ENCODE assay signal across 8 mouse cellular contexts in the genomic region with DNA sequence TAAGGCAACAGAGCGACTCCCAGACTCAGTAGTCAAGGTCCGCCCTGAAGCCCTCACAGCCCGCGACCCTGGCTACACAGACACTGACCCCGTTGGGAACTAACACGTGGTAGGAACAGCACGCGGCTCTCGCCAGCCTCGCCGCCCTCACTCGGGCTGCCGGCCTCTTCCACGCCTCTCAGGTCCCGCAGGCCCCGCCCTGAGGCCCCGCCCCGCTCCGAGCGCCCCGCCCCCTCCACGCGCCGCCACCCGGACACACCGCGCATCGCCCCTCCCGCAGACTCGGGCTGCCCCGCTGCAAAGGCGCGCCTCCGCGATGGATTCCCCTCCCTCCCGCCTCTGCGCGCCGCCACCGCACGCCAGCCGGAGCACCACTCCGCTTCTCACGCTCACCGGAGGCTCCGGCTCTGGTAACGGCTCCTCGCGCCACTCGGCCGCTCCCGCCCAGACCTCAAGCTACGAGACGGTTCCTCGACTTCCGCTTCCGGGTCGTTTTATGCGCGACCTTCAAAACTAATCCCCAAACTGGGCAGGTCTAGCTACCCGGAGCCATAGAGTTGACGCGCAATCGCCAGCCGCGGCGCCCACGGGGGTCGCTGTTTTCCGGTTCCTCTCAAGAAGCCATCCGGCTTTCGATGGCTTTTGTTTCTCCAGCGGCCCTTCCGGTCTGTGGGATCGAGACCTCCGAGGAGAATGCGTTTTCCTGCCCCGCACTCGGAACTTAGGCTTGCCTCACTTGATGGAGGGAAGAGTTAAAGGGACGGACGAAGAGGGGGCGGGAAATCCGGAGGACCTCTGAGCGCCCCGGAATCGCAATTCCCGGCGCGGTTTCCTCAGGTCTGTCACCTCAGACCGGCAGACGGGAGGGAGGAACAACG. TPM values are rescaled to one million over a fixed set of nuclear protein-coding genes. Genes with fewer than 3 reads are reported as not detected.
A peak's percentile ranks its signal among the peaks of the same experiment; 100 is the strongest.
DNase-seq lines count a peak whose midpoint lies in the region; ATAC-seq lines count a peak whose summit lies in the region.

Gene Eif1ad, plus strand, starts transcription at position 567 of the 878 bp plus-strand sequence.

- WGBS in intestine, embryonic 14.5 days = under 1% methylated on average over 70 of the region's 92 CpGs

- H3K4me2 ChIP-seq in intestine, embryonic 14.5 days (ENCODE audit: low read length) = peak within 1 kb of the TSS; percentile 69

- no peaks in the 10 kb centered on the region for H3K27me3 ChIP-seq in intestine, embryonic 14.5 days (replicated peaks; ENCODE audit: control insufficient read depth, insufficient read depth, low read length)

- no peaks in the 10 kb centered on the region for H3K9me3 ChIP-seq in intestine, embryonic 14.5 days (ENCODE audit: control insufficient read depth, low read length)

- intact Hi-C loops in left cerebral cortex, postnatal 14 days (cut with DNase I) = loop anchor here (1.0 kb wide), 1 partner anchor 22 kb away; the partner anchor contains the start of gene Sart1

- peak within 1 kb of the TSS; percentile 77 for H3K9ac ChIP-seq in intestine, embryonic 14.5 days (ENCODE audit: low read length)

- peak; percentile 96 for ATAC-seq in intestine, embryonic 14.5 days (replicated peaks; ENCODE audit: low FRiP score, low TSS enrichment, low read depth)

- peak within 1 kb of the TSS; percentile 96 for H3K27ac ChIP-seq in intestine, embryonic 14.5 days (ENCODE audit: low read depth)

- peak within 1 kb of the TSS; percentile 100 for H3K4me3 ChIP-seq in intestine, embryonic 14.5 days (ENCODE audit: low read depth, low read length)

- DNase-seq in adrenal gland, adult 18-20 months (ENCODE audit: low spot score in 2 of 2) = peak; percentile 87 to 90
- peak; percentile 99 for DNase-seq in embryo, embryonic 11 days
- peak; percentile 93 for DNase-seq in gastrocnemius, postnatal 25 days
- DNase-seq in intestine, embryonic 14.5 days (ENCODE audit: low spot score) = peak; percentile 99
- peak; percentile 95 to 96 for DNase-seq in left cerebral cortex, postnatal 14 days (ENCODE audit: low spot score in 2 of 2)
- peak; percentile 98 for DNase-seq in mesoderm, embryonic 11.5 days (ENCODE audit: low read depth, low spot score)
- peak; percentile 93 to 94 for DNase-seq in right cerebral cortex, postnatal 36 days (ENCODE audit: low spot score in 2 of 2)
- peak; percentile 97 for DNase-seq in yolk sac, embryonic 10.5 days (ENCODE audit: low spot score)

- H3K4me1 ChIP-seq in intestine, embryonic 14.5 days (replicated peaks; ENCODE audit: control insufficient read depth, insufficient read depth, low read length) = peaks cover 17% of the 10 kb centered on the region

- H3K36me3 ChIP-seq in intestine, embryonic 14.5 days (ENCODE audit: control insufficient read depth, insufficient read depth, low read length) = peaks cover 52% of the 10 kb centered on the region

RNA-seq across cellular contexts. Expression of gene Eif1ad, which starts in this region (rescaled TPM):
- total RNA-seq in adrenal gland, adult 18-20 months (2021) = 10 to 100 TPM; 24.4 to 24.5 TPM
- total RNA-seq in gastrocnemius, postnatal 25 days (2021) = 10 to 100 TPM; 12.7 to 13.4 TPM
- 55.4 and 59.7 TPM in 2 replicates for polyA plus RNA-seq in intestine, embryonic 14.5 days (2014; fragmentation: Nextera tagmentation; extraction: Ambion mirVana)
- total RNA-seq in left cerebral cortex, postnatal 14 days (2021) = 10 to 100 TPM; 24.3 to 24.5 TPM

Comparison
In these comparisons a context has a peak if more than half of its experiments do, and no peak if none do; other contexts are left out.
1. Peak in every context shown above with its lines: DNase-seq, ATAC-seq, H3K4me3 ChIP-seq and H3K27ac ChIP-seq.